ENCODE assay signal across 11 mouse cellular contexts in genomic region chr7:24974893-24975595, GRCm38 (mm10). TPM values are rescaled to one million over a fixed set of nuclear protein-coding genes. Genes with fewer than 3 reads are reported as not detected.
A peak's percentile ranks its signal among the peaks of the same experiment; 100 is the strongest.
DNase-seq lines count a peak whose midpoint lies in the region; ATAC-seq lines count a peak whose summit lies in the region.
"Had no signal": no experiment of that assay in that cellular context is flagged by ENCODE, and none has a peak within 500 bp of the region (broad histone marks: within the 10 kb centered on the region; RNA-seq: fewer than 3 reads in every experiment).

No protein-coding gene starts in this region.

- no peak for ATAC-seq in neural tube, embryonic 15.5 days (ENCODE audit: low FRiP score)
- peak; percentile 42 for ATAC-seq in inflammation-experienced regulatory T-cells, adult 6 months

- H3K9me3 ChIP-seq in neural tube, embryonic 15.5 days (replicated peaks), result no peaks in the 10 kb centered on the region
- H3K9me3 ChIP-seq in megakaryocyte, embryonic 14.5 days, result no peaks in the 10 kb centered on the region
- H3K9me3 ChIP-seq: heart, embryonic 15.5 days; neural tube, embryonic 12.5 days had no signal

- H3K36me3 ChIP-seq in neural tube, embryonic 15.5 days, result peaks cover 28% of the 10 kb centered on the region
- peaks cover 15% of the 10 kb centered on the region for H3K36me3 ChIP-seq in megakaryocyte, embryonic 14.5 days (replicated peaks; ENCODE audit: low read length)

- H3K4me2 ChIP-seq in neural tube, embryonic 15.5 days, result no peak overlapping the region
- H3K4me2 ChIP-seq: heart, embryonic 15.5 days; neural tube, embryonic 12.5 days had no signal

- H3K27me3 ChIP-seq in neural tube, embryonic 15.5 days (replicated peaks), result no peaks in the 10 kb centered on the region
- H3K27me3 ChIP-seq in megakaryocyte, embryonic 14.5 days (replicated peaks), result peaks cover 4% of the 10 kb centered on the region
- H3K27me3 ChIP-seq: heart, embryonic 15.5 days; neural tube, embryonic 12.5 days had no signal

- peak; percentile 27 for DNase-seq in adrenal gland, adult 2 months
- no peak for DNase-seq in adrenal gland, postnatal 25 days
- peak; percentile 30 for DNase-seq in neural tube, embryonic 10.5 days (ENCODE audit: extremely low spot score, low spot score)
- peak; percentile 52 to 61 for DNase-seq in cerebellum, adult 18-20 months
- no peak for DNase-seq in urinary bladder, postnatal 10 days (ENCODE audit: low spot score)

- peaks cover 14% of the 10 kb centered on the region for H3K4me1 ChIP-seq in neural tube, embryonic 15.5 days
- peaks cover 65% of the 10 kb centered on the region for H3K4me1 ChIP-seq in megakaryocyte, embryonic 14.5 days

- H3K4me3 ChIP-seq in neural tube, embryonic 15.5 days (replicated peaks), result no peak overlapping the region
- peak overlapping the region; percentile 74 for H3K4me3 ChIP-seq in megakaryocyte, embryonic 14.5 days (replicated peaks)
- H3K4me3 ChIP-seq: heart, embryonic 15.5 days; neural tube, embryonic 12.5 days had no signal

- H3K9ac ChIP-seq in neural tube, embryonic 15.5 days (replicated peaks), result no peak overlapping the region; the same call in 1 of the 2 replicates
- H3K9ac ChIP-seq: heart, embryonic 15.5 days; neural tube, embryonic 12.5 days had no signal

- H3K27ac ChIP-seq in neural tube, embryonic 15.5 days (replicated peaks), result no peak overlapping the region
- H3K27ac ChIP-seq: heart, embryonic 15.5 days; neural tube, embryonic 12.5 days had no signal

- WGBS in neural tube, embryonic 15.5 days, result 29% methylated on average over 9 of the region's 9 CpGs

RNA-seq across cellular contexts. Expression of gene Rabac1, which starts 2.5 kb away (rescaled TPM):
- total RNA-seq in adrenal gland, adult 2 months (2021), result 100 to 1,000 TPM; 251 to 383 TPM
- 735 and 788 TPM in 2 replicates for polyA plus RNA-seq in adrenal gland, adult 2 months (2012; rRNA removed)
- 244 and 300 TPM in 2 replicates for total RNA-seq in adrenal gland, postnatal 25 days (2021)
- 297 and 336 TPM in 2 replicates for polyA plus RNA-seq in neural tube, embryonic 15.5 days (2015; fragmentation: Nextera tagmentation; extraction: Ambion mirVana)
- polyA plus RNA-seq in inflammation-experienced regulatory T-cells, adult 6 months (2017; shearing (Covaris generic)), result 100 to 1,000 TPM; 119 to 244 (median 236) TPM
- polyA plus RNA-seq in megakaryocyte, embryonic 14.5 days (2012; ENCODE audit: insufficient read depth, low replicate concordance), result 475 and 509 TPM in 2 replicates

RNA-seq across cellular contexts. Expression of gene Atp1a3, which starts 30.7 kb away (rescaled TPM):
- total RNA-seq in adrenal gland, adult 2 months (2021), result 100 to 1,000 TPM in 1 of 2 experiments, 10 to 100 TPM in 1; 59.1 to 147 TPM
- 115 and 153 TPM in 2 replicates for polyA plus RNA-seq in adrenal gland, adult 2 months (2012; rRNA removed)
- total RNA-seq in adrenal gland, postnatal 25 days (2021), result 84.1 and 110 TPM in 2 replicates
- 538 and 586 TPM in 2 replicates for polyA plus RNA-seq in neural tube, embryonic 15.5 days (2015; fragmentation: Nextera tagmentation; extraction: Ambion mirVana)
- 1 to 10 TPM in 2 of 3 experiments, under 1 TPM in 1; 0.62 to 3.6 (median 3.4) TPM for polyA plus RNA-seq in inflammation-experienced regulatory T-cells, adult 6 months (2017; shearing (Covaris generic))
- 7.5 and 25.7 TPM in 2 replicates for polyA plus RNA-seq in megakaryocyte, embryonic 14.5 days (2012; ENCODE audit: insufficient read depth, low replicate concordance)

RNA-seq across cellular contexts. Expression of gene Gm4881, which starts 30.8 kb away (rescaled TPM):
- not detected for total RNA-seq in adrenal gland, adult 2 months (2021)
- polyA plus RNA-seq in adrenal gland, adult 2 months (2012; rRNA removed), result not detected in 2 replicates
- total RNA-seq in adrenal gland, postnatal 25 days (2021), result not detected in 2 replicates
- 0.98 and 2.0 TPM in 2 replicates for polyA plus RNA-seq in neural tube, embryonic 15.5 days (2015; fragmentation: Nextera tagmentation; extraction: Ambion mirVana)
- not detected for polyA plus RNA-seq in inflammation-experienced regulatory T-cells, adult 6 months (2017; shearing (Covaris generic))
- polyA plus RNA-seq in megakaryocyte, embryonic 14.5 days (2012; ENCODE audit: insufficient read depth, low replicate concordance), result 0.37 TPM in 1 of 2 replicates, not detected in the other
- polyA plus RNA-seq: C2C12; heart, embryonic 15.5 days had no signal

Comparison
In these comparisons a context has a peak if more than half of its experiments do, and no peak if none do; other contexts are left out.
1. DNase-seq: peak in adrenal gland, adult 2 months (single experiment), neural tube, embryonic 10.5 days (single experiment) and cerebellum, adult 18-20 months (2 of 2); none in adrenal gland, postnatal 25 days (single experiment) and urinary bladder, postnatal 10 days (single experiment).